Mouse (Mus musculus): Measurements from ENCODE around the gene Fam24a. TPM values are rescaled to one million over a fixed set of nuclear protein-coding genes. Genes with fewer than 3 reads are reported as not detected.

Fam24a gene
- total RNA-seq, 4 experiments from 2014 or later = not detected

Other genes starting within 250 kb of the Fam24a start
- gene 4933402N03Rik, start 187.6 kb upstream of the Fam24a start, total RNA-seq (2022) = not detected
- not detected for gene 5430419D17Rik, start 159.5 kb upstream of the Fam24a start, total RNA-seq (2022)
- gene Cuzd1, start 11.6 kb upstream of the Fam24a start, total RNA-seq (2022) = not detected
- gene Fam24b, start 4.3 kb upstream of the Fam24a start, total RNA-seq (2022) = not detected
- gene 2310057M21Rik, start 28.9 kb downstream of the Fam24a start, total RNA-seq (2022) = 10 to 100 TPM; 23.2 to 36.4 (median 29.9) TPM
- gene Pstk, start 37.3 kb downstream of the Fam24a start, total RNA-seq (2022) = 10 to 100 TPM; 45.8 to 55.0 (median 50.0) TPM
- 10 to 100 TPM; 43.2 to 52.2 (median 48.8) TPM for gene Ikzf5, start 76.7 kb downstream of the Fam24a start, total RNA-seq (2022)
- 100 to 1,000 TPM in 1 of 4 experiments, 10 to 100 TPM in 3; 76.8 to 109 (median 82.3) TPM for gene Acadsb, start 76.7 kb downstream of the Fam24a start, total RNA-seq (2022)
- not detected for gene Hmx3, start 209.0 kb downstream of the Fam24a start, total RNA-seq (2022)
- gene Hmx2, start 214.9 kb downstream of the Fam24a start, total RNA-seq (2022) = not detected
- gene Bub3, start 226.4 kb downstream of the Fam24a start, total RNA-seq (2022) = 10 to 100 TPM; 65.1 to 69.2 (median 65.9) TPM

Measured in left cerebral cortex, adult 8-10 months (tissue).